Mouse (Mus musculus): ENCODE data around the gene Slc16a13. TPM values are rescaled to one million over a fixed set of nuclear protein-coding genes. Genes with fewer than 3 reads are reported as not detected.

Gene Slc16a13
- total RNA-seq, 2 experiments from 2014 or later: 0.19 to 2.4 TPM

- ATAC-seq (replicated peaks; ENCODE audit: low FRiP score, low TSS enrichment, poor library complexity, severe bottlenecking): no peak
Observed at GRCm38 (mm10) chr11:70234037-70234436, 13.2 kb upstream of the Slc16a13 start.

- ATAC-seq (replicated peaks; ENCODE audit: low FRiP score, low TSS enrichment, poor library complexity, severe bottlenecking): no peak
Observed at GRCm38 (mm10) chr11:70233016-70233415, 12.2 kb upstream of the Slc16a13 start.

- ATAC-seq (replicated peaks; ENCODE audit: low FRiP score, low TSS enrichment, poor library complexity, severe bottlenecking): no peak
Observed at GRCm38 (mm10) chr11:70232546-70232945, 11.7 kb upstream of the Slc16a13 start.

- ATAC-seq (replicated peaks; ENCODE audit: low FRiP score, low TSS enrichment, poor library complexity, severe bottlenecking): peak; percentile 76
Observed at GRCm38 (mm10) chr11:70230239-70230727, 9.4 kb upstream of the Slc16a13 start.

GRCm38 (mm10) chr11:70229260-70230010 lies 8.6 kb upstream of the Slc16a13 start, which contains the start of gene Bcl6b:
Gene Bcl6b (minus strand): TSS chr11:70229798.
- ATAC-seq (replicated peaks; ENCODE audit: low FRiP score, low TSS enrichment, poor library complexity, severe bottlenecking): no peak

- peak; percentile 64 for ATAC-seq (replicated peaks; ENCODE audit: low FRiP score, low TSS enrichment, poor library complexity, severe bottlenecking)
Observed at GRCm38 (mm10) chr11:70228828-70229227, 8.0 kb upstream of the Slc16a13 start.

- no peak for ATAC-seq (replicated peaks; ENCODE audit: low FRiP score, low TSS enrichment, poor library complexity, severe bottlenecking)
Observed at GRCm38 (mm10) chr11:70227661-70228245, 6.9 kb upstream of the Slc16a13 start.

- ATAC-seq (replicated peaks; ENCODE audit: low FRiP score, low TSS enrichment, poor library complexity, severe bottlenecking): no peak
Observed at GRCm38 (mm10) chr11:70227126-70227525, 6.3 kb upstream of the Slc16a13 start.

- ATAC-seq (replicated peaks; ENCODE audit: low FRiP score, low TSS enrichment, poor library complexity, severe bottlenecking): no peak
Observed at GRCm38 (mm10) chr11:70226602-70226890, 5.7 kb upstream of the Slc16a13 start.

- ATAC-seq (replicated peaks; ENCODE audit: low FRiP score, low TSS enrichment, poor library complexity, severe bottlenecking): no peak
Observed at GRCm38 (mm10) chr11:70225798-70226601, 5.1 kb upstream of the Slc16a13 start.

GRCm38 (mm10) chr11:70223724-70224123 lies 2.9 kb upstream of the Slc16a13 start:
- ATAC-seq (replicated peaks; ENCODE audit: low FRiP score, low TSS enrichment, poor library complexity, severe bottlenecking): no peak

- ATAC-seq (replicated peaks; ENCODE audit: low FRiP score, low TSS enrichment, poor library complexity, severe bottlenecking): peak; percentile 78
Observed at GRCm38 (mm10) chr11:70221603-70222500, 988 bp upstream of the Slc16a13 start.

- ATAC-seq (replicated peaks; ENCODE audit: low FRiP score, low TSS enrichment, poor library complexity, severe bottlenecking): no peak
Observed at GRCm38 (mm10) chr11:70220323-70220722, 541 bp downstream of the Slc16a13 start.

GRCm38 (mm10) chr11:70219873-70220272 lies 991 bp downstream of the Slc16a13 start:
- no peak for ATAC-seq (replicated peaks; ENCODE audit: low FRiP score, low TSS enrichment, poor library complexity, severe bottlenecking)

- no peak for ATAC-seq (replicated peaks; ENCODE audit: low FRiP score, low TSS enrichment, poor library complexity, severe bottlenecking)
Observed at GRCm38 (mm10) chr11:70218741-70219470, 2.0 kb downstream of the Slc16a13 start.

GRCm38 (mm10) chr11:70218039-70218438 lies 2.8 kb downstream of the Slc16a13 start:
- no peak for ATAC-seq (replicated peaks; ENCODE audit: low FRiP score, low TSS enrichment, poor library complexity, severe bottlenecking)

- ATAC-seq (replicated peaks; ENCODE audit: low FRiP score, low TSS enrichment, poor library complexity, severe bottlenecking): no peak
Observed at GRCm38 (mm10) chr11:70216103-70216502, 4.8 kb downstream of the Slc16a13 start.

- ATAC-seq (replicated peaks; ENCODE audit: low FRiP score, low TSS enrichment, poor library complexity, severe bottlenecking): no peak
Observed at GRCm38 (mm10) chr11:70215301-70215700, 5.6 kb downstream of the Slc16a13 start.

GRCm38 (mm10) chr11:70214856-70215209 lies 6.0 kb downstream of the Slc16a13 start:
- ATAC-seq (replicated peaks; ENCODE audit: low FRiP score, low TSS enrichment, poor library complexity, severe bottlenecking): no peak

Data from megakaryocyte-erythroid progenitor cell, adult 5-6 weeks (primary cell).